Mouse (Mus musculus): ENCODE data around the gene Fndc3b. TPM values are rescaled to one million over a fixed set of nuclear protein-coding genes. Genes with fewer than 3 reads are reported as not detected.

Fndc3b gene
- polyA plus RNA-seq, 1 experiment from 2014 or later = 12.8 TPM

DNA sequence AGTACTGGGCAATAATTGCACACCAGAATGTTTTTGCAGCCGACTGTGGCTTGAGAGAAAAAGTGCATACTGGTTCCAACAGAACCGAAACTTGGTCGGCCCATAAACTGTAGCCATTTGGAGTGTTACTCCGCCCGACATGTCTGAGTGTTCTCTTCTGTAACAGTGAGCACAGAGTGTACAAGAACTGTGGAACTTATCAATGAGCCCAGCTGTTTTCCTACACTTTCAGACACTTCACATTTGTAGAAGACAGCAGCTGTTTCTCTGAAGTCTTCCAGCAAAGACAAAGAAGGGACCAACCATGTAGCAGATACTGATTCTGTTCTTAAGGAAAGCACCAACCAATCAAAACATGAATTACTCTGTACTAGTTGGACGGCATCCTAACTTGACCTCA lies 191.6 kb downstream of the Fndc3b start:
- Histone ChIP-seq H3K27ac (ENCODE audit: low read depth, low read length) (no peak overlapping the region), H3K9ac (ENCODE audit: low read depth, low read length) (no peak overlapping the region), H3K4me3 (ENCODE audit: low read depth, low read length) (no peak overlapping the region), H3K9me3 (ENCODE audit: control insufficient read depth, low read length) (no peaks in the 10 kb centered on the region), H3K4me1 (replicated peaks; ENCODE audit: control insufficient read depth, insufficient read depth, low read length) (no peaks in the 10 kb centered on the region), H3K36me3 (ENCODE audit: control insufficient read depth, insufficient read depth, low read length) (no peaks in the 10 kb centered on the region), H3K27me3 (ENCODE audit: control insufficient read depth, insufficient read depth, low read length) (no peaks in the 10 kb centered on the region), H3K4me2 (replicated peaks; ENCODE audit: low read depth, low read length) (no peak overlapping the region)
- ATAC-seq (ENCODE audit: low FRiP score) (no peak), DNase-seq (ENCODE audit: low spot score) (no peak)
- WGBS = 94% methylated on average over 6 of the region's 6 CpGs

DNA sequence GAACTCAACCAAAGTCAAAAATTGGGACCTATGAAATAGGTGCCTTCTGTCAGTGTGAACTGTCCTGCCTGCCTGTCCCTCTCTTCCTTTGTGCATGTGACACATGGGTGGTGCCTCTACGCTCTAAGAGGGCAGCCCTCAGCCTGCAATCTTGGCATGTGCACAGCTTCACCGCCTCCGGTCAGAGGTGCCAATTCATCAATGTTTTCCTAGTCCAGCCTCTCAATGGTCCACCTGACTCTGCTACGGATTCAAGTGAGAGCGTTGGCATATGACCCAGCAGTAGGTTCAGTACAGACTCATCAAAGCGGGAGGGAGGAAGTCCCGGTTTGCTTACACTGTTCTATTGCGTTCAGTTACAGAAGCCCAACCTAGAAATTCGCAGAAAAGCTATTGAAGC lies 192.2 kb downstream of the Fndc3b start:
- no peak overlapping the region for H3K9ac ChIP-seq (ENCODE audit: low read depth, low read length)
- no peak overlapping the region for H3K27ac ChIP-seq (ENCODE audit: low read depth, low read length)
- H3K4me2 ChIP-seq (replicated peaks; ENCODE audit: low read depth, low read length) = no peak overlapping the region
- no peak for ATAC-seq (ENCODE audit: low FRiP score)
- H3K4me1 ChIP-seq (replicated peaks; ENCODE audit: control insufficient read depth, insufficient read depth, low read length) = no peaks in the 10 kb centered on the region
- H3K4me3 ChIP-seq (ENCODE audit: low read depth, low read length) = no peak overlapping the region
- no peaks in the 10 kb centered on the region for H3K36me3 ChIP-seq (ENCODE audit: control insufficient read depth, insufficient read depth, low read length)
- H3K27me3 ChIP-seq (ENCODE audit: control insufficient read depth, insufficient read depth, low read length) = no peaks in the 10 kb centered on the region
- WGBS = 93% methylated on average over 9 of the region's 9 CpGs
- no peaks in the 10 kb centered on the region for H3K9me3 ChIP-seq (ENCODE audit: control insufficient read depth, low read length)
- DNase-seq (ENCODE audit: low spot score) = no peak

DNA sequence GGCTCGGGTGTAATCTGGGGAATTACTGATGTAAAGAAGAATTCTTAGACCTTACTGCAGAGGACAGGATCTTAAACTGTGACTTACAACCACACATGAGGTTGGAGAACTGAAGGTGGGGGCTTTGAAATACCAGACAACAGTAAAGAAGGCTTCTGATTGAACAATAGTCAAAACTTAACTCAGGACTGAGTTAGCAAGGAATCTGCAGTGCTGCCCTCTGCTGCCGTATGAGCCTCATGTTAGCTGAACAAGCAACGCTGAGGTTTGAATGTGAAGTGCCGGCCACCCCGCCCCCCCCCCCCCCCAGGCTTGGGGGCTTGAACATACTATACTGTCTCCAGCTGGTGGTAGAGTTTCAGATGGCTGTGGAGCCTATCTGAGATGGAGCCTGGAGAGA lies 194.6 kb downstream of the Fndc3b start:
- Histone ChIP-seq H3K27ac (ENCODE audit: low read depth, low read length) (no peak overlapping the region), H3K27me3 (ENCODE audit: control insufficient read depth, insufficient read depth, low read length) (no peaks in the 10 kb centered on the region), H3K9me3 (ENCODE audit: control insufficient read depth, low read length) (no peaks in the 10 kb centered on the region), H3K4me3 (ENCODE audit: low read depth, low read length) (no peak overlapping the region), H3K4me2 (replicated peaks; ENCODE audit: low read depth, low read length) (no peak overlapping the region), H3K36me3 (ENCODE audit: control insufficient read depth, insufficient read depth, low read length) (no peaks in the 10 kb centered on the region), H3K9ac (ENCODE audit: low read depth, low read length) (no peak overlapping the region), H3K4me1 (replicated peaks; ENCODE audit: control insufficient read depth, insufficient read depth, low read length) (no peaks in the 10 kb centered on the region)
- WGBS = 56% methylated on average over 5 of the region's 5 CpGs
- DNase-seq (ENCODE audit: low spot score) (no peak), ATAC-seq (ENCODE audit: low FRiP score) (no peak)

DNA sequence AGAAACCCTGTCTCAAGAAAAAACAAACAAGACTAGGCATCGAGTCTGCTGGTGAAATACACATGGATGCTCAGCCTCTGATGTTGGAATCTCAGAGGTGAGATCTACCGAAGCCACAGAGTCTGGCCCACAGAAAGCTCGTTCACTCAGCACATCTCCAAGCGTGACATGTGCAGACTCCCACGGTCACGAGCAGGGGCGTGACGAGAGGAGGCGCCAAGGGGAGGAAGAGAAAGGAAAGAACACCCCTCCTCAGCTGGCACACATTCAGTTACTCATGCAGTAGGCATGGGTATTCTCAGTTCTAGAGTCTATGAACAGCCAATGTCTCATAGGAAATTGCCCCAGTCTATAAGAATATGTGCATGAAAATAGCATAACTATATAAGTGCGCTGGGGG lies 199.3 kb downstream of the Fndc3b start:
- WGBS = 80% methylated on average over 10 of the region's 10 CpGs
- H3K27me3 ChIP-seq (ENCODE audit: control insufficient read depth, insufficient read depth, low read length) = no peaks in the 10 kb centered on the region

DNA sequence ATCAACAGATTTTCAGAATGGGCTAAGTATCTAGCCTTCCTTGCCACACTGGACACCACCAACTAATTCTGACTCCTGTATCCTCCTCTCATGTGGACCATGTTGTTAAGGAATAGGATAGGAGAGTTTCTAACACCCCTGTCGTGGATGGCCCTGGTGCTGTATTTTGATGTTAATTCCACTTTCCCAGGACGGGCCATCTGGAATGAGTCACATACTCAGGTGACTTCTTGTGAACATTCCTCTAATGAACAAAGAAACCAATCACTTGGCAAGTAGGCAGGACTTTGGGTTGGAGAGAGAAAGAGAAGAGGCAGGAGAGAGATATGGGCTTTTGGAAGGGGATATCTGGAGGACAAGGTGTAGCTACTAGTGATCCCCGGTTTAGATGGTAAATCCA lies 204.2 kb downstream of the Fndc3b start:
- WGBS = 91% methylated on average over 3 of the region's 3 CpGs
- Histone ChIP-seq H3K27ac (ENCODE audit: low read depth, low read length) (no peak overlapping the region), H3K9ac (ENCODE audit: low read depth, low read length) (no peak overlapping the region), H3K36me3 (ENCODE audit: control insufficient read depth, insufficient read depth, low read length) (no peaks in the 10 kb centered on the region), H3K4me2 (replicated peaks; ENCODE audit: low read depth, low read length) (no peak overlapping the region), H3K4me1 (replicated peaks; ENCODE audit: control insufficient read depth, insufficient read depth, low read length) (no peaks in the 10 kb centered on the region), H3K9me3 (ENCODE audit: control insufficient read depth, low read length) (no peaks in the 10 kb centered on the region), H3K27me3 (ENCODE audit: control insufficient read depth, insufficient read depth, low read length) (no peaks in the 10 kb centered on the region), H3K4me3 (ENCODE audit: low read depth, low read length) (no peak overlapping the region)
- DNase-seq (ENCODE audit: low spot score) (no peak), ATAC-seq (ENCODE audit: low FRiP score) (no peak)

More for the DNA sequence above, 199.3 kb downstream of the Fndc3b start:
- no peak for DNase-seq (ENCODE audit: low spot score)
- H3K36me3 ChIP-seq (ENCODE audit: control insufficient read depth, insufficient read depth, low read length) = no peaks in the 10 kb centered on the region
- no peak overlapping the region for H3K4me2 ChIP-seq (replicated peaks; ENCODE audit: low read depth, low read length)
- H3K9me3 ChIP-seq (ENCODE audit: control insufficient read depth, low read length) = no peaks in the 10 kb centered on the region
- no peak overlapping the region for H3K27ac ChIP-seq (ENCODE audit: low read depth, low read length)
- no peak for ATAC-seq (ENCODE audit: low FRiP score)
- H3K4me1 ChIP-seq (replicated peaks; ENCODE audit: control insufficient read depth, insufficient read depth, low read length) = no peaks in the 10 kb centered on the region
- no peak overlapping the region for H3K9ac ChIP-seq (ENCODE audit: low read depth, low read length)
- H3K4me3 ChIP-seq (ENCODE audit: low read depth, low read length) = no peak overlapping the region

DNA sequence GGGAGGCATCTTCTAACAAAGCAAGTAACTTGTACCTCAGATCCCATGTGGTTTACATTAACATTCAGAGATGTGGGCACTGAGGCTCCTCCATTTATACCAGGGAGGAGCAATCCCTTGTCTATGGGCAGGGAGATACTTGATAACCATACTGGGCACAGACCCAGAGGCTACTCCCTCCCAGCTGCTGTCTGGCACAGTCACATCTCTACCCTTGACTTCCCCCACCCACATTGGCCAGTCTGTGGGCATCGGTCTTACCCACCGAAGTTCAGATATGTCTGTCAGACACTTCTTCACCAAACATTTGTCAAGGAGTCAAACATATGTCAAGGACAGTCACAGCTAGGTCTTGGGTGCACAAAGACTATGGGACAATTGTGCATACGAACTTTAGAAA lies 205.5 kb downstream of the Fndc3b start:
- H3K9me3 ChIP-seq (ENCODE audit: control insufficient read depth, low read length) = no peaks in the 10 kb centered on the region

DNA sequence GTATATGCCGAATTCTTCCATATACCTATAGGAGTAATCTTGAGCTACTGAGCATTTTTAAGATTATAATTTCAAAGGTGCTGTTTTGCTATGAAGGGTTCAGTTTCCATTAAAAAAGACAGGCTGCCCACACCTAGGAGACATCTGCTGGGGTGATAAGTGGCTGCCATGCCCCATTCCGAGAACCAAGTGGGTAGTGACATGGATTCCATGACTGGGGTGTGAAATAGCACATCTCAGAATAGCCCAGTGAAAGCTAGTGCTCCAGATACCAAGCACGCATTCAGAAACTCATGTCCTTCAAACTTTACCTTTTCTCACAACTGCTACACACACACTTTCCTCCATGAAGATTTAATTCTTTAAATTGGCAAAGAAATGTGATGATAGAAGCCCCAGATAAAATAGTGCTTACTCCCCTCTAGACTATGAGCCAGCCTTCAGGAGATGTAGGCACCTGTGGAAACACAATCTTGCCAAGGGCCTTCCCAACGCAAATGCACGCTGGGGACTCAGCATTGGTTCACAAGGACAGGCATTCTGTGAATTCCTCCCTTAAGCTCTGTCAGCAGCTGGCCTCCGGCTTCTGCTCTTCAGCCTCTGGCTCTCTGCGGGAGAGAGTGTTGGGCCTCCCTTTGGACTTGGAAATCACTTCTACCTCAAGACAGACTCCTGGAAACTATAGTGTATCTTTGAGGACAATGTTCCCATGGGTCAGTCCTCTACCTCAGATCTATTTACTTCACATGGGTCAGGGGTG lies 207.6 kb downstream of the Fndc3b start:
- DNase-seq (ENCODE audit: low spot score) (no peak), ATAC-seq (ENCODE audit: low FRiP score) (no peak)
- H3K4me3 ChIP-seq (ENCODE audit: low read depth, low read length) = no peak overlapping the region
- no peaks in the 10 kb centered on the region for H3K4me1 ChIP-seq (replicated peaks; ENCODE audit: control insufficient read depth, insufficient read depth, low read length)
- WGBS = 90% methylated on average over 7 of the region's 7 CpGs
- H3K4me2 ChIP-seq (replicated peaks; ENCODE audit: low read depth, low read length) = no peak overlapping the region
- H3K27me3 ChIP-seq (ENCODE audit: control insufficient read depth, insufficient read depth, low read length) = no peaks in the 10 kb centered on the region
- H3K9ac ChIP-seq (ENCODE audit: low read depth, low read length) = no peak overlapping the region
- H3K9me3 ChIP-seq (ENCODE audit: control insufficient read depth, low read length) = no peaks in the 10 kb centered on the region
- H3K27ac ChIP-seq (ENCODE audit: low read depth, low read length) = no peak overlapping the region
- H3K36me3 ChIP-seq (ENCODE audit: control insufficient read depth, insufficient read depth, low read length) = no peaks in the 10 kb centered on the region

More for the DNA sequence above, 205.5 kb downstream of the Fndc3b start:
- Histone ChIP-seq H3K27ac (ENCODE audit: low read depth, low read length) (no peak overlapping the region), H3K36me3 (ENCODE audit: control insufficient read depth, insufficient read depth, low read length) (no peaks in the 10 kb centered on the region), H3K9ac (ENCODE audit: low read depth, low read length) (no peak overlapping the region), H3K27me3 (ENCODE audit: control insufficient read depth, insufficient read depth, low read length) (no peaks in the 10 kb centered on the region), H3K4me2 (replicated peaks; ENCODE audit: low read depth, low read length) (no peak overlapping the region), H3K4me3 (ENCODE audit: low read depth, low read length) (no peak overlapping the region), H3K4me1 (replicated peaks; ENCODE audit: control insufficient read depth, insufficient read depth, low read length) (no peaks in the 10 kb centered on the region)
- no peak for ATAC-seq (ENCODE audit: low FRiP score)
- 94% methylated on average over 3 of the region's 3 CpGs for WGBS
- no peak for DNase-seq (ENCODE audit: low spot score)

DNA sequence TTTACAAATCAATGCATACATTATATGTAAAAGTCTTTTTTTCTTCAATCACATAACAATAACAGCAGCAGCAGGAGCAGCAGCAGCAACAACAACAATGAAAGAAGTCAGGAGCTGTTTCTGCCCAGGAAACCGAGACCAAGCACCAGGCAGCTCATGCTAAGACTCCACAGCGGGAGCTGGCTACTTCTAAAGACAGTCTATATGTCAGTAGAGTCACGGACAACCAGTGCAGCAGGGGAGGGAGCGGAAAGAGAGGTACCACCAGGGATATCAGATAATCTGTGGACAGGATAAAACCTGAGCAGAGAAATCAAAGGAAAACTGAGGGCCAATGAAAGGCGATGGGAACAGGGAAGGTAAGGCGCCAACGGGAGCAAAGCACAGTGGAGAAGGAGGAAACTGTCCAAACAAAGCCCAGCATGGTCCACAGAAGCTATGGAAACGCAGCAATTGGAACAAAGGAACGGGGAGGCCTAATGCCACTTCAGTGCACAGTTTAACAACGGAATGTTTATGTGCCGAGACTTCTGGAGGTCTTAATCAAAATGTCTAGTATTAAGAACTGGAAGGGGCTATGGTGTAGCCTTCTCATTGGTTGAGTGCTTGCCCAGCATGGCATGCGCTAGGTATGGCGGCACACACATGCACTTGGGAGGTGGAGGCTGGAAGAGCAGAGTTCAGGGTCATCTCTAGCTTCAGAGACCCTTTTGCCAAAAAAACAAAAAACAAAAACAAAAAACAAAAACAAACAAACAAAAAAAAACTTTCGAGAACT lies 215.6 kb downstream of the Fndc3b start:
- H3K4me2 ChIP-seq (replicated peaks; ENCODE audit: low read depth, low read length) = no peak overlapping the region
- ATAC-seq (ENCODE audit: low FRiP score) = no peak
- WGBS = 51% methylated on average over 14 of the region's 14 CpGs
- H3K27me3 ChIP-seq (ENCODE audit: control insufficient read depth, insufficient read depth, low read length) = no peaks in the 10 kb centered on the region
- H3K36me3 ChIP-seq (ENCODE audit: control insufficient read depth, insufficient read depth, low read length) = no peaks in the 10 kb centered on the region
- no peak overlapping the region for H3K27ac ChIP-seq (ENCODE audit: low read depth, low read length)
- H3K4me1 ChIP-seq (replicated peaks; ENCODE audit: control insufficient read depth, insufficient read depth, low read length) = no peaks in the 10 kb centered on the region
- peak; percentile 32 for DNase-seq (ENCODE audit: low spot score)
- no peak overlapping the region for H3K4me3 ChIP-seq (ENCODE audit: low read depth, low read length)
- H3K9ac ChIP-seq (ENCODE audit: low read depth, low read length) = no peak overlapping the region
- no peaks in the 10 kb centered on the region for H3K9me3 ChIP-seq (ENCODE audit: control insufficient read depth, low read length)

DNA sequence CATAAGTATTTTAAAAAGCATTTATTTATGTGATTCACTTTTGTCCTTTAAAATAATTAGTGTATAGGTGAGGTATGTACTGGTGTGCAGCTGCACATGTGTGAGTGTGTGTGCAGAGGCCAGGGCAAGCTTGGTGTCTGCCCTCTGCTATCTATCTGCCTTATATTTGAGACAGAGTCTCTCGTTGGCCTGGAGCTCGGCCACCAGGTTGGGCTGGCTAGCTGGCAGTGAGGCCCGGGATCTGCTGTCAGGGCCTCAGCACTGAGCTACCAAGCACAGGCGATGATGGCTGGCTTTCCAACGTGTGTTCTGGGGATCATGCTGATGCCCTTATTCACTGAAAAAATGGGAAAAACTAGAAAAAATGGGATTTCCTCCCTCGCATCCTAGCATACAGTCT lies 216.4 kb downstream of the Fndc3b start:
- Histone ChIP-seq H3K9me3 (ENCODE audit: control insufficient read depth, low read length) (no peaks in the 10 kb centered on the region), H3K9ac (ENCODE audit: low read depth, low read length) (no peak overlapping the region), H3K27ac (ENCODE audit: low read depth, low read length) (no peak overlapping the region), H3K4me1 (replicated peaks; ENCODE audit: control insufficient read depth, insufficient read depth, low read length) (no peaks in the 10 kb centered on the region), H3K27me3 (ENCODE audit: control insufficient read depth, insufficient read depth, low read length) (no peaks in the 10 kb centered on the region), H3K36me3 (ENCODE audit: control insufficient read depth, insufficient read depth, low read length) (no peaks in the 10 kb centered on the region), H3K4me2 (replicated peaks; ENCODE audit: low read depth, low read length) (no peak overlapping the region), H3K4me3 (ENCODE audit: low read depth, low read length) (no peak overlapping the region)
- 70% methylated on average over 6 of the region's 6 CpGs for WGBS
- no peak for DNase-seq (ENCODE audit: low spot score)
- ATAC-seq (ENCODE audit: low FRiP score) = no peak

All from hindbrain, embryonic 11.5 days (tissue).